9 mouse cellular contexts compared by ENCODE assay signal in genomic region chr12:50544855-50545609, GRCm38 (mm10).
DNase-seq lines count a peak whose midpoint lies in the region; TF ChIP-seq lines count a peak whose summit lies in the region.
"Had no signal": no experiment of that assay in that cellular context is flagged by ENCODE, and none has a peak within 500 bp of the region (broad histone marks: within the 10 kb centered on the region; RNA-seq: fewer than 3 reads in every experiment).

No protein-coding gene starts in this region.

- peak overlapping the region; percentile 55 for H3K27ac ChIP-seq in left cerebral cortex, adult 2 months
- H3K27ac ChIP-seq: neural tube, embryonic 13.5 days had no signal

- no peak for DNase-seq in left cerebral cortex, adult 2 months (ENCODE audit: extremely low spot score in 1 of 2, low spot score in 2 of 2)
- DNase-seq in left cerebral cortex, postnatal 25 days (ENCODE audit: low spot score in 2 of 2), result no peak
- peak; percentile 28 for DNase-seq in adrenal gland, postnatal 25 days
- peak; percentile 47 to 68 for DNase-seq in heart, adult 9 months (ENCODE audit: low spot score in 2 of 2)
- peak; percentile 49 for DNase-seq in lung, postnatal 10 days
- DNase-seq in left cerebral cortex, postnatal 14 days (ENCODE audit: low spot score in 2 of 2), result no peak
- DNase-seq in left cerebral cortex, postnatal 36 days (ENCODE audit: low spot score in 2 of 2), result no peak
- DNase-seq in right cerebral cortex, postnatal 14 days, result no peak

- H3K4me3 ChIP-seq in left cerebral cortex, adult 2 months, result no peak overlapping the region
- H3K4me3 ChIP-seq: neural tube, embryonic 13.5 days had no signal

- TF ChIP-seq CTCF in left cerebral cortex, adult 2 months (IDR thresholded peaks at IDR 0.05), result no peak

- intact Hi-C loops in left cerebral cortex, adult 2 months (cut with DNase I), result no loop called here
- intact Hi-C loops in left cerebral cortex, postnatal 25 days (cut with DNase I), result loop anchor here (5.0 kb wide), 1 partner anchor 102 kb away; the partner anchor contains the start of gene Prkd1
- intact Hi-C loops in left cerebral cortex, postnatal 14 days (cut with DNase I), result loop anchor here (5.0 kb wide), 1 partner anchor 102 kb away; the partner anchor contains the start of gene Prkd1
- intact Hi-C loops in left cerebral cortex, postnatal 36 days (cut with DNase I), result no loop called here

Comparison
In these comparisons a context has a peak if more than half of its experiments do, and no peak if none do; other contexts are left out.
1. intact Hi-C loops: an anchor here in left cerebral cortex, postnatal 25 days (5.0 kb wide) and left cerebral cortex, postnatal 14 days (5.0 kb wide); none called in left cerebral cortex, adult 2 months and left cerebral cortex, postnatal 36 days.
2. DNase-seq: peak in adrenal gland, postnatal 25 days (single experiment), heart, adult 9 months (2 of 2) and lung, postnatal 10 days (single experiment); none in left cerebral cortex, adult 2 months (0 of 2), left cerebral cortex, postnatal 25 days (0 of 2), left cerebral cortex, postnatal 14 days (0 of 2), left cerebral cortex, postnatal 36 days (0 of 2) and right cerebral cortex, postnatal 14 days (single experiment).